Mouse (Mus musculus): ENCODE results near the gene Nt5c3.
"Not testable (repeated sequence)": the region's sequence is repeated elsewhere in the genome, so short reads cannot be mapped to it uniquely, and the experiment has no call there.

The Nt5c3 gene

GRCm38 (mm10) chr6:56904330-56904729, 19.4 kb downstream of the Nt5c3 start:
- no peak for DNase-seq (ENCODE audit: low spot score)

GRCm38 (mm10) chr6:56903831-56904230, 19.9 kb downstream of the Nt5c3 start:
- no peak for DNase-seq (ENCODE audit: low spot score)

GRCm38 (mm10) chr6:56902606-56903520, 20.9 kb downstream of the Nt5c3 start:
- DNase-seq (ENCODE audit: low spot score) = no peak

GRCm38 (mm10) chr6:56901824-56902386, 21.8 kb downstream of the Nt5c3 start:
- DNase-seq (ENCODE audit: low spot score) = peak; percentile 84

GRCm38 (mm10) chr6:56901336-56901735, 22.4 kb downstream of the Nt5c3 start:
- DNase-seq (ENCODE audit: low spot score) = no peak

GRCm38 (mm10) chr6:56899601-56900000, 24.1 kb downstream of the Nt5c3 start:
- no peak for DNase-seq (ENCODE audit: low spot score)

- DNase-seq (ENCODE audit: low spot score) = no peak
Measured at GRCm38 (mm10) chr6:56890762-56891161, 33.0 kb downstream of the Nt5c3 start.

- DNase-seq (ENCODE audit: low spot score) = no peak
Measured at GRCm38 (mm10) chr6:56888561-56888960, 35.2 kb downstream of the Nt5c3 start.

- no peak for DNase-seq (ENCODE audit: low spot score)
Measured at GRCm38 (mm10) chr6:56879352-56879955, 44.3 kb downstream of the Nt5c3 start.

- DNase-seq (ENCODE audit: low spot score) = no peak
Measured at GRCm38 (mm10) chr6:56877985-56878384, 45.7 kb downstream of the Nt5c3 start.

- no peak for DNase-seq (ENCODE audit: low spot score)
Measured at GRCm38 (mm10) chr6:56876870-56877269, 46.9 kb downstream of the Nt5c3 start.

GRCm38 (mm10) chr6:56870027-56870426, 53.7 kb downstream of the Nt5c3 start:
- DNase-seq (ENCODE audit: low spot score) = no peak

- no peak for DNase-seq (ENCODE audit: low spot score)
Measured at GRCm38 (mm10) chr6:56868565-56868964, 55.2 kb downstream of the Nt5c3 start.

- not testable (repeated sequence) for DNase-seq (ENCODE audit: low spot score)
Measured at GRCm38 (mm10) chr6:56866899-56867298, 56.8 kb downstream of the Nt5c3 start.

- no peak for DNase-seq (ENCODE audit: low spot score)
Measured at GRCm38 (mm10) chr6:56860205-56860848, 63.4 kb downstream of the Nt5c3 start.

- DNase-seq (ENCODE audit: low spot score) = no peak
Measured at GRCm38 (mm10) chr6:56856748-56857147, 67.0 kb downstream of the Nt5c3 start.

- no peak for DNase-seq (ENCODE audit: low spot score)
Measured at GRCm38 (mm10) chr6:56854803-56855202, 68.9 kb downstream of the Nt5c3 start.

- no peak for DNase-seq (ENCODE audit: low spot score)
Measured at GRCm38 (mm10) chr6:56850315-56850714, 73.4 kb downstream of the Nt5c3 start.

- no peak for DNase-seq (ENCODE audit: low spot score)
Measured at GRCm38 (mm10) chr6:56848974-56849373, 74.8 kb downstream of the Nt5c3 start.

- DNase-seq (ENCODE audit: low spot score) = no peak
Measured at GRCm38 (mm10) chr6:56844365-56844764, 79.4 kb downstream of the Nt5c3 start.

GRCm38 (mm10) chr6:56843229-56843628, 80.5 kb downstream of the Nt5c3 start:
- no peak for DNase-seq (ENCODE audit: low spot score)

GRCm38 (mm10) chr6:56837621-56838020, 86.1 kb downstream of the Nt5c3 start:
- no peak for DNase-seq (ENCODE audit: low spot score)

GRCm38 (mm10) chr6:56837166-56837565, 86.6 kb downstream of the Nt5c3 start:
- no peak for DNase-seq (ENCODE audit: low spot score)
